Mouse (Mus musculus) T-helper 17 cell (primary cell): ENCODE data around the gene Gm10912.
"Not testable (repeated sequence)": the region's sequence is repeated elsewhere in the genome, so short reads cannot be mapped to it uniquely, and the experiment has no call there.

ENCODE experiments used
- in situ Hi-C, 2 experiments: fragments of 300-600 bp; cut with MboI, MseI; formaldehyde crosslinking; loops; 1 replicate in 1 of 2; 2 replicates in 1 of 2; pipeline ENCODE4 v1.15.1; 2025; ENCODE audit warnings: high pct_unique_total_duplicates in 2 of 2

The Gm10912 gene

GRCm38 (mm10) chr2:104068450-104068849, 2.8 kb downstream of the Gm10912 start, which contains the start of gene Gm10799:
TSS of gene Gm10799 (minus strand) at chr2:104068550.
- in situ Hi-C loops: not testable (repeated sequence)

- in situ Hi-C loops: loop anchor here in 1 of 2 experiments (10.0 kb wide), 1 partner anchor 1135 kb away; no protein-coding TSS in a partner anchor
Measured at GRCm38 (mm10) chr2:104069704-104070185, 4.1 kb downstream of the Gm10912 start, which contains the start of gene Cd59b. TSS of gene Cd59b (plus strand) at chr2:104069849.

- in situ Hi-C loops: loop anchor here in 1 of 2 experiments (10.0 kb wide), 1 partner anchor 1143 kb away; no protein-coding TSS in a partner anchor
Measured at GRCm38 (mm10) chr2:104078285-104078684, 12.7 kb downstream of the Gm10912 start.

DNA sequence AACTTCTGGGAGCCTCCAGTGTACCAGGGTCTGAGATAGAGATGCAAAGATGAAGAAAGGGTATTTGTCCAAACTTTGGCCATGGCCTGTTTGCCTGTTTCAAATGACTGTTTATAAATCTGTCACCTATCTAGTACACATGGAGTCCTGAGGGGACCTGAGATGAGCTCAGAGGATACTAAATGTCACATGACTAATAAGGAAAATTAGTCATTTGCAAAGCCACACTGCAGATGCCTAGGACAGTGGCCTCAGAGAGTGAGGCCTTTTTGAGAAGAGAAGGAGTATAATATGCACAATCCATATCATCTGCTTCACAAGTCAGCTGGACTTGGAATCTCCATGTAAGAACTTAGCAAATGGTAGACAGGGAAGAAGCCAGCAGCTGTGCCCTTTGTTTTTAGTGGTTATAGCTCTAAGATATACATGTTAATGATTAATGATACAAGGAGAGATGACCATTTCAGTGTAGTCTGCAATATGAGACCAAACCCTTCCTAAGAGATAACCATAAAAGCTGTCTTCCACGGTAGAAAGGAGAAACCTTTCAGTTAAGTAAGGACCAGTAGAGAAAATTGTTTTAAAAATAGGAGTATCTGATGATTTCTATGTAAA, 15.9 kb downstream of the Gm10912 start:
- in situ Hi-C loops: loop anchor here in 1 of 2 experiments (10.0 kb wide), 1 partner anchor 1307 kb away; no protein-coding TSS in a partner anchor

- in situ Hi-C loops: loop anchor here in 1 of 2 experiments (10.0 kb wide), 1 partner anchor 1308 kb away; no protein-coding TSS in a partner anchor
Measured at GRCm38 (mm10) chr2:104082474-104082873, 16.8 kb downstream of the Gm10912 start.

GRCm38 (mm10) chr2:104084027-104084426, 18.4 kb downstream of the Gm10912 start:
- in situ Hi-C loops: loop anchor here in 1 of 2 experiments (10.0 kb wide), 1 partner anchor 1309 kb away; no protein-coding TSS in a partner anchor

DNA sequence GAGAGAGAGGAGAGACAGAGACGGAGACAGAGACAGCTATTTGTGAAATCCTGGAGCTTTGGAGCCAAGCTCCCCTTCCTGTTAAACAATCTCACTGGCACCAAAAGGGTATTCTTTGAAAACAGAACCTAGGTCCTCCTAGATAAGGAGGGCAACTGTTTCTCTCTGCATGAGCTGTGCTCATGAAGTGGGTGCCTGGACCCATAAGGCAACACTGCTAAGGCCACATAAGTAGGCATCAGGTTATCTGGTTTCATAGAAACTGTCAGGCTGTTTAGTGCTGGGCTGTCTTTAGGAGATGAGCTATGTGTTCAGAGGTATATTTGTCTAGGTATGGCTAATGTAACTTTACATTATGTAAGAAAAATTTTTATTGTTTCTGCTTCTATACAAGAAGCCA, 21.9 kb downstream of the Gm10912 start:
- in situ Hi-C loops: loop anchor here in 1 of 2 experiments (10.0 kb wide), 1 partner anchor 1313 kb away; no protein-coding TSS in a partner anchor

- in situ Hi-C loops: no loop called here
Measured at GRCm38 (mm10) chr2:104093305-104093704, 27.7 kb downstream of the Gm10912 start.

GRCm38 (mm10) chr2:104095741-104096213, 30.2 kb downstream of the Gm10912 start, which contains the start of gene Cd59a:
TSS of gene Cd59a (plus strand) at chr2:104095801.
- in situ Hi-C loops: no loop called here

GRCm38 (mm10) chr2:104096256-104096655, 30.6 kb downstream of the Gm10912 start:
- in situ Hi-C loops: no loop called here

DNA sequence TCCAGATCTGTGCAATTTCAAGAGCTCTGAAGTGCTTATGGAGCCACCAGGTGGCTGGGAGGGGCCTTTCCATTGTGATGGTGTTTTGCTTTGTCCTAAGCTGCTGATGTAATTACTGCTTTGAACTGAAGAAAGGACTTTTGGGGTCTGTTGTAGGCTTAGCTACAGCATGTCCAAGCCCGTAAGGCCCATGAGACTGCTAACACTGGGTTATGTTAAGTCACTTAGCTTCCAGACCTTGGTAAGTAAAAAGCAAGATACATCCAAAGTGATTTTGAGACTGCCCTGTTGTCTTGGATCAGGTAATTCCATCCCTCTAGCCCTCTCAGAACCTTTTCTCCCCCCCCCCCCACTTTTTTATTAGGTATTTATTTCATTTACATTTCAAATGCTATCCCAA, 31.2 kb downstream of the Gm10912 start:
- in situ Hi-C loops: not testable (repeated sequence)

GRCm38 (mm10) chr2:104097396-104097795, 31.8 kb downstream of the Gm10912 start:
- in situ Hi-C loops: not testable (repeated sequence)

DNA sequence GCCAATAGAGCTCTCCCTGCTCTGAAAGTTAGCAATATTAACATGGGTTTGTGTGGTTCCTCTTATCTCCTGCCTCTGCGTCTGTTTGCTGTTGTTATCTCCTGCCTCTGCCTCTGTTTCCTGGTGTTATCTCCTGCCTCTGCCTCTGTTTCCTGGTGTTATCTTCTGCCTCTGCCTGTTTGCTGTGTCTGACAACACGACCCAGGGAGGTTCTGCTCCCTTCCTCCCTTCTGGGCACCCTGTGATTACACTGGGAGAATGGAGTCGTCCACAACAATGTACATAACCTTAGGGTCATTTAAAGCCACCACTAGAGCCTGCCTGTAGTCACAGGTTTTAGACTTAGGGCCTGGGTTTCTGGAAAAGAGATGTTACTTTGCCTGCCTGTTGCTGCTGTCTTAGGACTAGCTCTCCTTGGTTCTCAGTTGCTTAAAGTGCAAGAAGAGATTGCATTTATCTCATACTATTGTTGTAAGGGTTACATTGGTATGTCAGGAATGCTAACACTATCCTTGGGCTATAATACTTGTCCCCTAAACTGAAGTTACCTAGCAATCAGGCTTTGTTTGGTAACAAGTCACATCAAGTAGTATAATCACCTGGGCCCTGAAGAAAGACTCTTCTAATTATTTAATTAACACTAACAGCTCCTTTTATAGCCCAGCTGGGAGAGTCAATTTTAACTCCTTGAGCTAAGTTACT, 33.1 kb downstream of the Gm10912 start:
- in situ Hi-C loops: no loop called here

- in situ Hi-C loops: no loop called here
Measured at GRCm38 (mm10) chr2:104099231-104099585, 33.6 kb downstream of the Gm10912 start.

- in situ Hi-C loops: no loop called here
Measured at GRCm38 (mm10) chr2:104099946-104100345, 34.3 kb downstream of the Gm10912 start.

DNA sequence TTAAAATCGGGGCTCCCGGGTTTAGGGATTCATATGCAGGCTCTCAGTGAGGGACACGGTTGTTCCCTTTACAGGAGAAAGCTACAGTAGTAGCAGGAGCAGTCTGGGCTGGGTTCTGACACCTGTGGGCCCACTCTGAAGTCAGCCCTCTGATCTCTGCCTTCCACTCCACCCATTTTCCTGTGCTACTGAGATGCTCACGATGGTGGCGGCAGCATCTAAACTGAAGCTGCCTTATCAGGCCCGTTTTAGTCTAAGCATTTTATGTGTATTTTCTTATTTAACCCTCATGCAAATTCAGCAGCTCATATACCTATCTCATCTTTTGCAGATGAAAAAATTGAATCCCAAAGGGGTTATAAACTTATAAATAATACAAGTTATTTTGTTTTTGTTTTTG, 39.2 kb downstream of the Gm10912 start:
- in situ Hi-C loops: no loop called here

- in situ Hi-C loops: not testable (repeated sequence)
Measured at GRCm38 (mm10) chr2:104109021-104109420, 43.4 kb downstream of the Gm10912 start.

GRCm38 (mm10) chr2:104109528-104109927, 43.9 kb downstream of the Gm10912 start:
- in situ Hi-C loops: no loop called here

- in situ Hi-C loops: loop anchor here in 1 of 2 experiments (10.0 kb wide), 1 partner anchor 665 kb away; no protein-coding TSS in a partner anchor
Measured at GRCm38 (mm10) chr2:104110031-104110430, 44.4 kb downstream of the Gm10912 start.

- in situ Hi-C loops: loop anchor here in 1 of 2 experiments (10.0 kb wide), 1 partner anchor 666 kb away; no protein-coding TSS in a partner anchor
Measured at GRCm38 (mm10) chr2:104111170-104111797, 45.7 kb downstream of the Gm10912 start.

DNA sequence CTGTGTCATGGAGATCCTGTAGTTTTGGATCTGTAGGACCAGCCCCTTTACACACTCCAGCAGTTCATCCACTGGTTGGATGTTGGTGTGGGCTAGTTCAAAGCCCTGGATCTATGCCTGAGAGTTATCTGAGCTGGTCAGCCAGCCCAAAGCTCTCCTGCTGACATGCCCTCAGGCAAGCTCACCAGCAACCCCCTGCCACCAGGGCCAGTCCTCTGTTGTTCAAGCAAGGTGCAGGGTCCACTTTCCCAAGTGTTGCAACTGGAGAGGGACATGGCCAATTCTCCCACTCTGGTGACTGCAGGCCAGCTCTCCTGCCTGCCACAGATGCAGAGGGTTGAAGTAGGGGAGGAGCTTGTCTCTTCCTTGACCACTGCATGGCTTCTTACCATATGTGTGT, 47.9 kb downstream of the Gm10912 start:
- in situ Hi-C loops: loop anchor here in 1 of 2 experiments (10.0 kb wide), 1 partner anchor 669 kb away; no protein-coding TSS in a partner anchor
